Mouse (Mus musculus): ENCODE data around the gene Rhbdd3.
A peak's percentile ranks its signal among the peaks of the same experiment; 100 is the strongest.

Gene Rhbdd3

GRCm38 (mm10) chr11:5129035-5129480 lies 30.3 kb downstream of the Rhbdd3 start:
- no peak for DNase-seq (ENCODE audit: low spot score in 2 of 2)

GRCm38 (mm10) chr11:5130111-5130665 lies 31.5 kb downstream of the Rhbdd3 start:
- DNase-seq (ENCODE audit: low spot score in 2 of 2), result no peak

GRCm38 (mm10) chr11:5132751-5133150 lies 34.0 kb downstream of the Rhbdd3 start:
- no peak for DNase-seq (ENCODE audit: low spot score in 2 of 2)

- DNase-seq (ENCODE audit: low spot score in 2 of 2), result no peak
These were observed 37.2 kb downstream of the Rhbdd3 start for GRCm38 (mm10) chr11:5135914-5136313.

- DNase-seq (ENCODE audit: low spot score in 2 of 2), result no peak
These were observed 39.9 kb downstream of the Rhbdd3 start for GRCm38 (mm10) chr11:5138642-5139041.

GRCm38 (mm10) chr11:5139372-5139771 lies 40.6 kb downstream of the Rhbdd3 start:
- DNase-seq (ENCODE audit: low spot score in 2 of 2), result no peak

- peak in 1 of 2 experiments; percentile 22 for DNase-seq (ENCODE audit: low spot score in 2 of 2)
These were observed 41.9 kb downstream of the Rhbdd3 start for GRCm38 (mm10) chr11:5140619-5141018.

GRCm38 (mm10) chr11:5141252-5141651 lies 42.5 kb downstream of the Rhbdd3 start:
- no peak for DNase-seq (ENCODE audit: low spot score in 2 of 2)

GRCm38 (mm10) chr11:5141965-5142364 lies 43.2 kb downstream of the Rhbdd3 start:
- DNase-seq (ENCODE audit: low spot score in 2 of 2), result no peak

GRCm38 (mm10) chr11:5145600-5145999 lies 46.9 kb downstream of the Rhbdd3 start:
- no peak for DNase-seq (ENCODE audit: low spot score in 2 of 2)

GRCm38 (mm10) chr11:5149249-5149648 lies 50.5 kb downstream of the Rhbdd3 start:
- no peak for DNase-seq (ENCODE audit: low spot score in 2 of 2)

GRCm38 (mm10) chr11:5149955-5150354 lies 51.2 kb downstream of the Rhbdd3 start:
- DNase-seq (ENCODE audit: low spot score in 2 of 2), result no peak

GRCm38 (mm10) chr11:5150416-5151246 lies 51.9 kb downstream of the Rhbdd3 start:
- no peak for DNase-seq (ENCODE audit: low spot score in 2 of 2)

- no peak for DNase-seq (ENCODE audit: low spot score in 2 of 2)
These were observed 52.5 kb downstream of the Rhbdd3 start for GRCm38 (mm10) chr11:5151247-5151630.

GRCm38 (mm10) chr11:5151680-5152337 lies 53.1 kb downstream of the Rhbdd3 start, which contains the start of gene Emid1:
Gene Emid1 (minus strand): TSS chr11:5152257.
- DNase-seq (ENCODE audit: low spot score in 2 of 2), result no peak

GRCm38 (mm10) chr11:5154961-5155805 lies 56.5 kb downstream of the Rhbdd3 start:
- DNase-seq (ENCODE audit: low spot score in 2 of 2), result no peak

All from left cerebral cortex, adult 9 months (tissue).